Mouse (Mus musculus) gastrocnemius, adult 18-20 months (tissue): ENCODE measurements around the gene Hscb. TPM values are rescaled to one million over a fixed set of nuclear protein-coding genes. Genes with fewer than 3 reads are reported as not detected.
A peak's percentile ranks its signal among the peaks of the same experiment; 100 is the strongest.
"Not testable (repeated sequence)": the region's sequence is repeated elsewhere in the genome, so short reads cannot be mapped to it uniquely, and the experiment has no call there.

ENCODE experiments used
- DNase-seq: peaks from one replicate; pipeline ENCODE4 v3.0.0; 2021; ENCODE audit warnings: low spot score
- long read RNA-seq, 2 experiments: library from polyadenylated mRNA; stranded (forward); transcript quantifications; one replicate each; pipeline ENCODE4 v2.0.0; 2021
- total RNA-seq, 2 experiments: library from RNA; stranded (reverse); gene quantifications; 2 replicates each; pipeline ENCODE4 v1.2.3; 2021

The Hscb gene
- total RNA-seq = 10 to 100 TPM; 11.8 to 15.6 TPM
- long read RNA-seq, experiment 1, transcript Hscb-201 (6 exons, 804 nt) = major isoform, 9 of 11 reads
- long read RNA-seq, experiment 1, partial matches to known transcripts = 1 of 11 reads
- long read RNA-seq, experiment 1, other reads (novel, unspliced or antisense) = 1 of 11 reads
- long read RNA-seq, experiment 2, transcript Hscb-201 (6 exons, 804 nt) = major isoform, 5 of 9 reads
- long read RNA-seq, experiment 2, partial matches to known transcripts = 1 of 9 reads
- long read RNA-seq, experiment 2, other reads (novel, unspliced or antisense) = 3 of 9 reads

GRCm38 (mm10) chr5:110839678-110840365, at the start of gene Hscb, which contains the start of gene Chek2:
Gene Hscb (minus strand): TSS chr5:110839777.
Gene Chek2 (plus strand): TSS chr5:110839979.
- DNase-seq = peak; percentile 99

GRCm38 (mm10) chr5:110888596-110888995, 49.0 kb upstream of the Hscb start:
- DNase-seq = no peak

- DNase-seq = peak; percentile 84
These were observed 40.2 kb upstream of the Hscb start, which contains the start of gene Ttc28 for GRCm38 (mm10) chr5:110879584-110880374. Gene Ttc28 (plus strand): TSS chr5:110879803.

- DNase-seq = no peak
These were observed 39.5 kb upstream of the Hscb start for GRCm38 (mm10) chr5:110879042-110879441.

GRCm38 (mm10) chr5:110878526-110878925, 38.9 kb upstream of the Hscb start:
- DNase-seq = not testable (repeated sequence)

GRCm38 (mm10) chr5:110877666-110878505, 38.3 kb upstream of the Hscb start:
- DNase-seq = no peak

GRCm38 (mm10) chr5:110875286-110875685, 35.7 kb upstream of the Hscb start:
- no peak for DNase-seq

- no peak for DNase-seq
These were observed 35.1 kb upstream of the Hscb start for GRCm38 (mm10) chr5:110874711-110875110.

GRCm38 (mm10) chr5:110873160-110873559, 33.6 kb upstream of the Hscb start:
- DNase-seq = no peak

- no peak for DNase-seq
These were observed 29.7 kb upstream of the Hscb start for GRCm38 (mm10) chr5:110869242-110869669.

GRCm38 (mm10) chr5:110868460-110868859, 28.9 kb upstream of the Hscb start:
- DNase-seq = no peak

GRCm38 (mm10) chr5:110860445-110860844, 20.9 kb upstream of the Hscb start:
- DNase-seq = no peak

GRCm38 (mm10) chr5:110859013-110859650, 19.6 kb upstream of the Hscb start:
- DNase-seq = peak; percentile 76

- peak; percentile 20 for DNase-seq
These were observed 17.5 kb upstream of the Hscb start for GRCm38 (mm10) chr5:110857091-110857490.

- DNase-seq = no peak
These were observed 13.4 kb upstream of the Hscb start for GRCm38 (mm10) chr5:110852990-110853389.

- DNase-seq = no peak
These were observed 1.7 kb upstream of the Hscb start for GRCm38 (mm10) chr5:110841046-110841862.

GRCm38 (mm10) chr5:110840465-110840864, 888 bp upstream of the Hscb start:
- peak; percentile 18 for DNase-seq

GRCm38 (mm10) chr5:110839038-110839677, 419 bp downstream of the Hscb start:
- no peak for DNase-seq

GRCm38 (mm10) chr5:110838016-110838415, 1.6 kb downstream of the Hscb start:
- DNase-seq = not testable (repeated sequence)
